Mouse (Mus musculus) v-Abl transformed pro-B cells (cell line): ENCODE results near the gene BC030870.

Experiments
- in situ Hi-C, 2 experiments: fragments of 400-800 bp; cut with MboI; formaldehyde crosslinking; loops; one replicate each; pipeline ENCODE4 v1.15.1; 2025; ENCODE audit not compliant: unreplicated experiment in 2 of 2

BC030870 gene

DNA sequence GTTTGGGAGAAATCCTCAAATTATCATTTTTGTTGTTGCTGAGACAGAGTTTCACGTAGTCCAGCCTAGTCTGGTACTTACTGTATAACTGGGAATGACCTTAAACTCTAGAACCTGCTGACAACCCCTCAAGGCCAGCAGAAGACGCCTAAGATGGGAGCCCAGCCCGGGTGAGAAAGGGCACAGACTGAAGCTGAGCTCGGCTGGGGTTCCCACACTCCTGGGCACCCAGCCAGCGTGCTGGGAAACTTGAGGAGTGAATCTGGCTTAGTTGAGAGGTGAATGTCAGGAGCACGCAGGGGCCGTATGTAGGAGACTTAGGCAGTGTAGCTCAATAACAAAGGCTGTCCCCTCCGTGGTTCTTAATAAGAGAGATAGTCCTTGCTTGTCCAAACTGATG lies 41.7 kb downstream of the BC030870 start:
- in situ Hi-C loops = no loop called here

DNA sequence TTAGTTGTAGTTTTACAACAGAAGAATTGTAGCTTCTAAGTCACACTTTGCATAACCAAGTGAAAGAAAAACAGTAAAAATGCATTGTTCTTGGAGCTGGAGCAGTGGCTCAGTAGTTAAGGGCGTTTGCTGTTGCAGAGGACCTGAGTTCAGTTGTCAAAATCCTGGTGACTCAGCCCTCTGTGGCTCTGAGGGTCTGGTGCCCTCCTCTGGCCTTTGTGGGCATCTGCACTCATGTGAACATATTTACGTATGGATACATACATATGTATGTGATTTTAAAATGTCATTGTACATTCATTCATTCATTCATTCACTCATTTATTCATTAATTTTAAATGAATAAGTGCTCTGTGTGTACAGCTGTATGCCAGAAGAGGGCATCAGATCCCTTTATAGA lies 43.7 kb downstream of the BC030870 start:
- in situ Hi-C loops = no loop called here

DNA sequence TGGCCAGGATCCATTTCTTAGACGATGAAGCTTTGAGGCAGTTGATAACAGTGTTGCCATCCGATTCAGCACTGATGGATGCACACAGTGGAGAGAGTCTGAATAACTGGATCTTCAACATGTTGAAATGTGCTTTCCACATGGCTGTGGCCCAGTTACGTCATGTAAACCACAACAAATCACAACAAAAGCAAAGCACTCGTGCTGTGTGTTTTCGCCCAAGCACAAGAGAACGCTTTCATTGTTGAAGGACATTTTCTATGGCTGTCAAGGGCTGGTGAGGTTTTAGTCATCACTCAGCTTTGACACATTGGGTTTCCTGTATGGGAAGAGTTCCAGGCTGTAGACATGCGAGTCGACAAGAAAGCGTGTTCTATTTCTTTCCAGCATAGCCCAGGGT lies 48.6 kb downstream of the BC030870 start:
- in situ Hi-C loops = no loop called here

DNA sequence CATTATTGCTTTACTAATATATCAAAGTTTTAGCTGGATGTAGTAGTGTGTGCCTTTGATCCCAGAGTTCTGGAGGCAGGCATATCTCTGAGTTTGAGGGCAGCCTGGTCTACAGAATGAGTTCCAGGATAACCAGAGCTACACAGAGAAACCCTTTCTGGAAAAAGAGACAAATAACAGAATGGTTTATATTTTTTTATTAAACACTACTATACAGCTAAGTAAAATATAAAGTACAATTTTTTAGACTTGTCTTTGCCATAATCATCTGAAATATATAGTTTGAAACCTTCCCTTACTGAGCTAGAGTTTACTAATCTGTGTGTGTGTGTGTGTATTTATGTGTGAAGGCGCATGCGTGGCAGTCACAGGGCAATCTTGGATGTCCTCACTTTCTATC lies 54.6 kb downstream of the BC030870 start, which contains the start of gene Gm10663:
Gm10663 (plus strand) TSS at position 301 of the 400 bp plus-strand sequence.
- in situ Hi-C loops = no loop called here

DNA sequence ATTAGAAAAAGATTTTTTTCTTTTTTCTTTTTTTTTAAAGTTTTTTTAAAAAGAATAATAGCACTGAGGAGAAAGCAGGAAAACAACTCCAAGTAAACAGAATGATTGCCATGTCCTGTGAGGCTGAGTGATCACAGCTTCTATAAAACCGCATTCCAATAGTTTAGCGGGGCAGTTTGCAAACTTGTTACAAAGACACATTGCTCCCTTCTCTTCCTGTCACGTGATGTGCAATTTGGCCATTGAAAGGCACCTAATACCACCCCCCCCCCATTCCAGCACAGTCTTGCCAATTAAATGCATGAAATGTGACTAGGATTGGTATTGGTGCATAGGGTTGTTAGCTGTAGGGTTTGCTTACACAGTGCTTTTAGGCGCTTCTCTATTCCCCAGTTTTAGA lies 58.4 kb downstream of the BC030870 start:
- in situ Hi-C loops = no loop called here

DNA sequence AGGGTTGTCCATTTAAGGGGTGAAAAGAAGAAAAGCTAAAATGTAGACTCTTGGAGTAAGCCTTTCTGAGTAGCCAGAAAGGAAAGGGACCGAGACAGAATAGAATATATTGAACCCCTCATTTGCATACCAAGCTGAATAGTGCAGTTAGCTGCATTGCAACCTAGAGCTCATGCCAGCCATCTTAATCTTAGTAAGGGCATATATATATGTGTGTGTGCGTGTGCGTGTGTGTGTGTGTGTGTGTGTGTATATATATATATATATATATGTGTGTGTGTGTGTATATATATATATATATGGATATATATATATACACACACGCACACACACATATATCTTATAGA lies 60.9 kb downstream of the BC030870 start:
- in situ Hi-C loops = no loop called here

DNA sequence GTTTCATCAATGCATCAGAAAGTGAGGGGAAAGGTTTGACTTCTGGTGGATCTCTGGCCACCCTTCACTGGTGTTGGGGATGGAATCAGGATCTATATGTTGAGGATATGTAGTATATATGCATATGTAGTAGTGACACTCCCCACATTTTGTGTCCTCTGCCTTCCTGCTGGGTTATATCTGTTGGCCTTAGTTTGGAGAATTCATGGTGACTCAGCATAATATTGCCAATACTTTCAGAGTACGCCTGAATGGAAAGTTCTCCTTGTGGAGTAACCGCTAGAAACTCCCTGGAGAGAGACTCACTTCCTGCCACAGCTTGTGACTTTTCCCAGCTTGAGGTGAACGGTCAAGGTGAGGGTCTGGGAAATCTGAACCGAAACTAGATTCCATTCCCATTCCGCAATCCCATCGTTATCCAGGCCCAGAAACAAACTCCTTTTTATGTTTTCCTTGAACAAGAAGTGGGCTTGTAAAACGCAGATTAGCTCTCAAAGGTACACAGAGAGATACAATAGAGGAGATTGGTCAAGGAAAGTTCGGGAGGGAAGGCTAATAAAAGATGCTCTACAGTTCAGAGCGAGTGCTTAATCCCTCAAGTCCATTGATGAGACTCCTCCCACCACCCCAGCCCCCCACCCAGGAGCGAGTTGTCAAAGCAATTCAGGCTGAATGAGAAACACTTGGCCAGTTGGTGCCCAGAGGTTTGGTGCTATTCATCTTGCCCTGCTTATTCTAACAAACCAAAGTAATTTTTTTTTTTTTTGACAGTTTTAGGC lies 61.5 kb downstream of the BC030870 start:
- in situ Hi-C loops = no loop called here

DNA sequence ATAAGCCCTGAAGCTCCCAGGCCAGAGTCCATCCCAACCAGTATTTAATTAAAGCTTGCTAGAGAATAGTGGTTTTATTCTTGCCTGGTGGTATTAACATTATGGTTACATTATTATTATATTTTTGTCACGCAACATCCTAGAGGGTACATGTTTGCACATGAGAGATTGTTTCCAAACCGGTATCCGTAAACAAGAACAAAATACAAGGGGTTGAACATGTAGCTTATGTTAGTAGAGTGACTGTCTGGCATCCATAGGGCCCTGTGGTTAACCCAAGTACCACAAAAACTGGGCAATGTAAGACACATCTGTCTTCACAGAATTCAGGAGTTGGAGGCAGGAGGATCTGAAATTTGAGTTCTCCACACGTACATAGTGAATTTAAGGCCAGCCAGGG lies 62.3 kb downstream of the BC030870 start:
- in situ Hi-C loops = no loop called here

DNA sequence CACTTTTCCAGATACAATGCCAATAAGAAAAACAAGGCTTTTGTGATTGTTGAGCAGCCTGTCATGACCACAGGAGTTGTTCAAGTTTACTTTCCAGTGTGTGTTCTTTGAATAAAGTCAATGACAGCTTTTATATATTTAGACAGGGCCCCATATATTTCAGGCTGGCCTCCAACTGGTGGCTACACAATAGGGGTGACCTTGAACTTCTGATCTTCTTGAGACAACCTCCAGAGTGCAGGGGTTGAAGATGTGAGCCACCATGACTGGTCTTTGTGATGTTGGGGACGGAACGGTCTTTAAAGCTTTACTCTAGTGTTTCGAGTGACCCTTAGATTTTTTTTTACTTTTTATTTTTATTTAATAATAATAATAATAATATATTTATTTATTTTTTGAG lies 63.7 kb downstream of the BC030870 start:
- in situ Hi-C loops = no loop called here

DNA sequence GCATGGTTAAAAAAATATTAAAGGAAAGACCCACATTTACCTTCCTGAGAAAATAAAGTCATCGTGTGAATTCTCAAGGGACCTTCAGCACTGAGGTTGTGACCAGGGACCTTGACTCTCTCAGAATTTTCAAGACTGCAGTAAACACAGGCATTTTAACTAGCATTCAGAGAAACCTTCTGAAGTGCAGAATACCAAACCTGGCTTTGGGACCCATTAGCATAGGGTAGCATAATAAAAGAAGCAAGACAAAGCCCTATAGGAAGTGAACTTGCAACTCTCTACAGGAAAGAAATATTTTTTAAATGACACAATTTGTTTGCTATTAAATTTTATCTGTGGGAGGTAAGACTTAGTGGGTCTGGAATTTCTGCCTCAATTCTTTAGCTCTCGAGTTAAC lies 65.3 kb downstream of the BC030870 start:
- in situ Hi-C loops = no loop called here

DNA sequence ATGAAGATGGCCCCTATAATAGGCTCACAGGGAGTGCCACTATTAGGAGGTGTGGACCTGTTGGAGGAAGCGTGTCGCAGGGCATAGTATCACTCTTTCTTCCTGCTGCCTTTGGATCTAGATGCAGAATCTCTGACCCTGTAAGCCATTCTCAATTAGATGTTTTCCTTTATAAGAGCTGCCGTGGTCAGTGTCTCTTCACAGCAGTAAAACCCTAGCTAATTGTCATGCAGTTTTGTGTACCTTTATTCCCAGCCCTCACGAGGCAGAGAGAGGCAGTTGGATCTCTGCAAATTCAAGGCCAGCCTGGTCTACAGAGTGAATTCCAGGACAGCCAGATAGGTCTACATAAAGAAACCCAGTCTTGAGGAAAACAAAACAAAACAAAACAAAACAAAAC lies 67.2 kb downstream of the BC030870 start:
- in situ Hi-C loops = no loop called here

DNA sequence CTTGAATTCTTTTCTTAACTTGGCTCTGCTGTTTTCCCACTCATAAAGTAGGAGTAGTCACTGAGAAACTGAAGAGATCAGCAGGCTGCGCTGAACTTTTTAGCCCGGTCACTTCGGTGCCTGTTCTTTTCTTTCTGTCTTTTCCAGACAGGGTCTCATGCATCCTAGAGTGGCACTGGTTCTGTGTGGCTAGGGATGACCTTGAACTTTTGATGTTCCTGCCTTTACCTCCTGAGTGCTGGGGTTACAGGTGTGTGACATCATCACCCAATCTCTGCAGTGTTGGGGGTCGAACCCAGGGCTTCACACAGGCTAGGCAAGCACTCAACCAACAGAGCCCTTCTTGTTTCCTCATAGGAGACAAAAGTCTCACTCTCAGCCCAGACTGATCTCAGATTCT lies 72.6 kb downstream of the BC030870 start:
- in situ Hi-C loops = no loop called here

DNA sequence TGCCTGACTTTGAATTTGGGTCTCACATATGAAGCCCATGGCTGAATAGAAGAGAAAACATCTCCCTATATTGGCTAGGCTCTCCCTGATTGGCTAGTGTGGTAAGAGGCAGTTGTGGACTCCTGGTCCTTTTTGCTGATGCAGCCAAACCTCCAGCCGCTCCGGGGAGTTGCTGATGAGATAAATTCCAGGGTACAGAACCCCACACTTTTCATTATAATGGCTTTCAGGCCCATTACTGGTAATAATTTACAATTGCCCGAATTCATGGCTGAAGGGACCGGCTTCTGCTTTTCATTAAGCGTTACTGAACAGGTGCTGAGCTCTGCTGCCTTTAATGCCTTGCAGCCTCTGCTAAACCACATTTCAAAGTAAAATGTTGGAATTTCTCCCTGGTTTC lies 75.4 kb downstream of the BC030870 start:
- in situ Hi-C loops = no loop called here

DNA sequence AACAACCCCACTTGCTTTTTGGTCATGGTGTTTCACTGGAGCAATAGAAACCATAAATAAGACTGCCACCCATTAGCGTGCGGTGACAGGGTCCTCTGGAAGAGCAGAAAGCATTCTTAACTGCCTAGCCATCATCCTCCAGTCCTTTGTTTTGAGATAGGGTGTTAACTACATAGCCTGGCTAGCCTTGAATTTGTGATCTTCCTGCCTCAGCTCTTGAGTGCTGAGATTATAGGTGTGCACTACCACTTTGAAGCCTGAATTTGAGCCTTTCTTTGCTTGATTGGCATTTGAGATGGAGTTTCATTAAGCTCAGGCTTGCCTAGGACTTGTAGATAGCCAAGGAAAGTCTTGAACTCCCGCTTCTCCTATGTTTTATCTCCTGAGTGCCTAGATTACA lies 75.8 kb downstream of the BC030870 start:
- in situ Hi-C loops = no loop called here

DNA sequence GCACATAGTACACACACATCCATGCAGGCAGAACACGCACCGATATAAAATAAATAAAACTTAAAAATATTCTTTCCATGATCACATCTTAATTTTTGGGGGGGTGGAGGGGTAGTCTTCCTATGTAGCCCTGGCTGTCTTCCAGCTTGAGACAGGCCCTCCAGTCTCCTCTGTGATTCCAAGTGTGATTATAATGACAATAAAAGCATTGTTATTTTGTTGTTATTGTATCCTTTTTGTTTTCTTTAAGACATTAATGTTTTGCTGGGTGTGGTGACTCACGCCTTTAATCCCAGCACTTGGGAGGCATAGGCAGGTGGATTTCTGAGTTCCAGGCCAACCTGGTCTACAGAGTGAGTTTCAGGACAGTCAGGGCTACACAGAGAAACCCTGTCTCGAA lies 81.6 kb downstream of the BC030870 start:
- in situ Hi-C loops = no loop called here

DNA sequence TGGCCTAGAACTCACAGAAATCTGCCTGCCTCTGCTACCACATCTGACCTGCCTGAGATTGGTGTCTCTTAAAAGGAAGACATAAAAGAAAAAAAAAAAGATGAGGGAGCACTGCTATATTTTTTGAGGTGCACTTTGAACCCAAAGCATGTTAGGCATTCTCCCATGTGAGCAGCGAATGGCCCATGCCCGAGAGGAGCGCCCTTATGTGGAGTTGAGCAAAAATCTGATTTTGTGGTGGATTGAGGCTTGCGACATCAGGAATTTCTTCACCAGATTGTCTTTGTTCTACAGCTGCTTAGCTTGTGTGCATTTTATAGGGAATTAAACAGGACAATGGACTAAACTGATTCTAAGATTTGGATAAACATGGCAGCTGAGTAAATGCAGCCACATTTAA lies 82.2 kb downstream of the BC030870 start:
- in situ Hi-C loops = no loop called here

DNA sequence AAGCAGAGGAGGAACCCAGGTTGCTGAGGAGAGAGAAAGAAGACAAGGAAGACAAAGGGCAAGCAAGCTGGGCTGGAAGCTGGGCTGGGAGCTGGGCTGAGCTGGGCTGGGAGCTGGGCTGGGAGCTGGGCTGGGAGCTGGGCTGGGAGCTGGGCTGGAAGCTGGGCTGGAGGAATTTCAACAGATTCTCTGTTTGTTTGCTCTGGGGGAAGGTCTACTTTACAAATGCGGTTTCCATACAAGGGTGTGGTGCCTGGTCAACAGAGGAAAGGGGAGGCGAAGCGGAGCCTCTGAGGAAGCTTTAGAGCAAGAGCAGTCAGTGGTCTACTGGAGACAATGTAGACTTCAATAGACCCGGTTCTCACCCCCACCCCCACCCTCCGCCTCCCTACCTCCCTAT lies 82.8 kb downstream of the BC030870 start:
- in situ Hi-C loops = no loop called here

DNA sequence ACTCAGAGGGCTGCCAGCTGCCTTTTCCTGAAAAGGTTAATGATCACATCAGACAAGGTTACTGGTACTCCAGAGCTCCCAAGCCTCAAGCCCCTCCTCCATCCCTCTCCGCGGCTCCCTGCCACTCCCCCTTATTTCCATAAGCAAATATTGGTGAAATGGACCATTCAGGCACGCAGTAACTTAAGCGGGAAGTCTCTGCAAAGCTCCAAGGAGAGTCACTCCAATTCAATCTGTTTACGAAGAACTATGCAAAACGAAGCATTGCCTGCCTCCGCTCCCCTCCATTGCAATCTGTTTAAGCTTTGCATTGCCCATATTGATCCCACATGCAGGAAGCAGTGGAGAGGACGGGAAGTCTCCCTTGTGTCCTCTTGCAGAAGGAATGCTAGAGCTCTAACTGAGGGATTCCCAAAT lies 92.2 kb downstream of the BC030870 start, which contains the start of gene Apela:
Apela (minus strand) TSS at position 220 of the 417 bp plus-strand sequence.
- in situ Hi-C loops = no loop called here
